Mouse (Mus musculus) lung, postnatal 14 days (tissue): ENCODE data around the gene L3mbtl1.
"Not testable (repeated sequence)": the region's sequence is repeated elsewhere in the genome, so short reads cannot be mapped to it uniquely, and the experiment has no call there.

ENCODE experiments used
- DNase-seq: peaks from one replicate; pipeline ENCODE4 v3.0.0; 2021

L3mbtl1 gene

GRCm38 (mm10) chr2:162943148-162943846 is at the start of gene L3mbtl1:
TSS of gene L3mbtl1 (plus strand) at chr2:162943472.
- peak; percentile 10 for DNase-seq

- not testable (repeated sequence) for DNase-seq
Observed at GRCm38 (mm10) chr2:162899256-162899655, 44.0 kb upstream of the L3mbtl1 start.

DNA sequence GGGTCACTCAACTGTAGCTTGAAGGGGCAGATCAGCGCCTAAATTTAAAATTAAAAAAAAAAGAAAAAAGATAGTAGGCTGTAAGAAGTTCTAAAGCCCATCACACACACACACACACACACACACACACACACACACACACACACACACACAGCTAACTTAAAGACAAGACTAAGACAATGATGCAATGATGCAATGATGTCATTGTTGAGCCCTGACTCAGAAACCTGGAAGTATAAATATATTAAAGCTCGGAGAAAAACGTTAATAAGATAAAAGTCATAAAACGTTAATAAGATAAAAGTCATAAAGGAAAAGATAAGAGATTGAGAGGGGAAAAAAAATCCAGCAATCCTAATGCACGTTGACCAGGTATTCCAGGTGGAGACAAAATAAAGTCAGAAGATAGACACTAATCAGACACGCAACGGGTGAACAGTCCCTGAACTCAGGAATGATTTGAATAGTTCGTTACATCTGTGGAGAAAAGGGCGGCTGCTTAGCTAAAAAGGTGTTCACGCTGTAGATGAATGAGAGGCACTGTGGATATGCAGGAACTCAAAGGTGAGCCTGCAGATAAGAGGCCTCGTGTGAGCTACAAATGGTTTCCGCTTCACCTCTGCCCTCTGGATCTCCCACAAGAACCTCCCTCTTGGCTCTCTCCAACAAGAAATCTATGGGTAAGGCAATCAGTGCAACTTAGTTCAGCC is 43.2 kb upstream of the L3mbtl1 start:
- no peak for DNase-seq

DNA sequence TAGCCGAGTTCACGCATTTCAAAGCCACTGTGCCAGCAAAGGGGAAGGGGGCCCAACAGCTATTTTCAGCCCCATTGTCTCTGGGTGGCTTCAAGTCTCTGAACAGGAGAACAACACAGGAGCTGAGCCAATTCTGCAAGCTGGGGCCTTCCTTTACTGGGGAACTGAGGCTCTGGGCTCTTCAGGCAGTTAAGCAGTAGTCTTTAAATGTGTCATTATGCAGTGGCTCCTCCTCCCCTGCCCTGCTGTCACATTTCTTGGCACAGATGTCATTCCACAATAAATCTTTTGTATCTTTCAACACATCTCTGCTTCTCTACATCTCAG is 42.7 kb upstream of the L3mbtl1 start:
- no peak for DNase-seq

- no peak for DNase-seq
Observed at GRCm38 (mm10) chr2:162905902-162906301, 37.4 kb upstream of the L3mbtl1 start.

DNA sequence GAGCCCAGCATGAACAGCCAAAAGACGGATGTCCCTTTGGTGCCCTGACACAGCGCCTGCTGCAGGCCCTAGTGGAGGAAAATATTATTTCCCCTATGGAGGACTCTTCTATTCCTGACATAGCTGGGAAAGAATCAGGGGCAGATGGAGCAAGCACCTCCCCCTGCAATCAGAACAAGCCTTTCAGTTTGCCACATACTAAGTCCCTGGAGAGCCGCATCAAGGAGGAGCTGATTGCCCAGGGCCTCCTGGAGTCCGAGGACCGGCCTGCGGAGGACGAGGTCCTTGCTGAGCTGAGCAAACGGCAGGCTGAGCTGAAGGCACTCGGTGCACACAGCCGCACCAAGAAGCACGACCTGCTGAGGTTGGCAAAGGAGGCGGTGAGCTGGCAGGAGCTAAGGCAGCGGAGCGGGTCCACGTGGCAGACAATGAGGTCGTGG is 35.2 kb upstream of the L3mbtl1 start:
- DNase-seq = no peak

DNA sequence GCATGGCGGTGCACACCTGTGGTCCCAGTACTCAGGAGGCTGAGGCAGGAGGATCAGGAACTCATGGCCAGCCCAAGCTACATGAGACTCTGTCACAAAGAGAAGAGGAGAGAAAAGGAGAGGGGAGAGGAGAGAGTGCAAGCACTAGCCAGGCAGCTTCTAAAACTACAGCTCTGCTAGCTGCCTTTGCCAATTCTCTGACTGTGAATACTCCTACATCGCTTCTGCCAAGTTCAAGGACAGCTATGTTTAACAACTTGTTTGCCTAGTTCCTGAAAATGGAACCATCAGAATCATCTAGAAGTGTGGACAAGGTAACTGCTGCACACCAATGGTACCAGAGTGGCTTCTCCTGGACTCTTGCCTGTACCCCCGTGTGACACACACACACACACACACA is 29.2 kb upstream of the L3mbtl1 start:
- DNase-seq = no peak

DNA sequence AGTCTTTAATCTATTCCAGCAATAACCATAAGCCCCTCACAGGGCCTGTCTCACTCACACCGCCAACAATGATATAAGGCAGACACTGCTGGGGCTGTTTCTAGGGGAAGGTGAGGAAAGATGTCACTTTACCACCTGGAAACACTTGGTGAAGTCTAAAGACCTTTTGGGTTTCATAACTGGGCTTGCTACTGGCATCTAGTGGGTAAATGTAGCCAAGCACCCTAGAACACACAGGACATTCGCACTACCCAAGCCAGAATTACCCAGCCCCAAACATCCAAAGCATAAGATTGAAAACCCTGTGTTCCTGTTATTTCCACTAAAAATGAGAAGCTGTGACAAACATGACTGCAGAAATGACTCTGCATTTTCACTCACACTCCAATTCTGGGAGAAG is 28.8 kb upstream of the L3mbtl1 start:
- DNase-seq = no peak

DNA sequence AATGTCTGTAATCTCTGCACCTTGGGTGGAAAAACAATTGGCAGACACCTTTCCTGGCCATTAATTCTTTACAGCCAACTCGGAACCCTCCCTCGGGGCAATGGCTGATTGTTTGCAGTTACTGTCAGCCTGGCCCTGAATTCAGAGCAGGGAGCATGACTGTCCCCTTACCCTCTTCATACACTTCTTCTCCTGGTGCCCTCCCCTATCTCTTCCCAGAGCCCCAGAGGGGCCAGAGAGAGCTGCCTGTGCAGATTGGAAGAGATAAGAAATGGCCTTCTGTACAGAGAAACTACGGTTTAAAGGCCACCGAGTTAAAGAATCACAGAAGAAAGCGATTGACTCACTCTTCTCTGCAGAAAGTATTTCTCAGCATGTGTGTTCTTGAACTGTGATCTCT is 23.3 kb upstream of the L3mbtl1 start:
- DNase-seq = no peak

- DNase-seq = peak; percentile 64
Observed at GRCm38 (mm10) chr2:162922183-162922582, 21.1 kb upstream of the L3mbtl1 start.

- DNase-seq = no peak
Observed at GRCm38 (mm10) chr2:162922834-162923233, 20.4 kb upstream of the L3mbtl1 start.

DNA sequence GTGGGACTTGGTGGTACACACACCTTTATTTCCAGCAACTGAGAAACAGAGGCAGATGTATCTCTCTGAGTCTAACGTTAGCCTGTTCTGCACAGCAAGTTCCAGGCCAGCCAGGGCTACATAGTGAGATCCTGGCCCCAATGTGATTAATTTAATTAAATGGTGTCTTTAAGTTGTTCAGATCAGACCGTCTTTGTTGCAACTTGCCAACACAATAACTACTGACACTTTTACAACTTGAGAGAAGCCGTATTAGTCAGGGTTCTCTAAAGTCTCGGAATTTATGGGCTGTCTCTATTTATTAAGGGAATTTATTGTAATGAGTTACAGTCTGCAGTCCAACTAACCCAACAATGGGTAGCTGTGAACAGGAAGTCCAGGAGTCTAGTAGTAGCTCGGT is 19.1 kb upstream of the L3mbtl1 start:
- DNase-seq = no peak

- DNase-seq = no peak
Observed at GRCm38 (mm10) chr2:162927918-162928585, 15.2 kb upstream of the L3mbtl1 start.

DNA sequence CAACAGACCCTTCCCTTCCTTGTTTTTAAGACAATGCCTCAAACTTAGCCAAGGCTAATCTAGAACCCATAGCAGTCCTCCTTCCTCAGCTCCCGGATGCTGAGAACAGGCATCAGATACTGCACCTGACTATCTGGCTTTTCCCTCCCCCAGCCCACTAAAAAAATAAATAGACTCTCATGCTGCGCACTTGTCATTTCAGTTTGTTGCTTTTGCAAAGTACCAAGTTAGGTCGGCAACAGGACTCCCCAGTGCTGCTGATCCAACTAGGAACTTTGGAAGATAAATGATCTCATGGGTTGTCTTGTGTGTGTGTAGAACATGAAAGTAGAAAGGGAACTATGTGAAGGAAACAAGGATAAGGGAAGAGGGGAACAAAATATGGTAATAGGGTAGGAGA is 13.6 kb upstream of the L3mbtl1 start:
- no peak for DNase-seq

DNA sequence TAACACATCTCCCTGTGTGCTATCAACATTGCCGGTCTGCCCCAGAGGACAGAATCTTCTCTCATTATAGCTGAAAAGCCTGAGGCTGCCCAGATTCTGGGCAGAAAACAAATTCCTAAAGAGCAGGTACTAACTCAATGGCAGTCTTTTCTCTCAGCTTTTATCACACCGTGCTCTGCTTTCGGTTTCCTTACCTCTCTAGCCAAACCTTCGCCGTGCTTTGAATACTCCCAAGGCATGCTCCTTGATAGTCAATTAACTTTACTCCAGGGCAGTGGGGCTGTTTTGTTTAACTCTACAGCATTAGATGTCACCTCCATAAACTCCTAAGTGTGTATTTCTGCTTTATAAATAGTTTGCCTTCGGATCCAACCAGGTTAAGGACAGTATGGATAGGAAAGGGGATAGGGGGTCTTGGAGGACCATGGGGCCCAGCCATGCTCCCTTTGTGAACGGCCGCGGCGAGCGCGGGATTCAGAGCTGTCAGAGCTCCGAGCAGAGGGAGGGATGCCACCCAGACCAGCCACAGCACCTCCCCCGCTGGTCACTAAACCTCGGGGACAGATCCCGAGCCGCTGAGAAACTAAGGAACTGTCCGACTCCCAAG is 12.7 kb upstream of the L3mbtl1 start:
- DNase-seq = no peak

DNA sequence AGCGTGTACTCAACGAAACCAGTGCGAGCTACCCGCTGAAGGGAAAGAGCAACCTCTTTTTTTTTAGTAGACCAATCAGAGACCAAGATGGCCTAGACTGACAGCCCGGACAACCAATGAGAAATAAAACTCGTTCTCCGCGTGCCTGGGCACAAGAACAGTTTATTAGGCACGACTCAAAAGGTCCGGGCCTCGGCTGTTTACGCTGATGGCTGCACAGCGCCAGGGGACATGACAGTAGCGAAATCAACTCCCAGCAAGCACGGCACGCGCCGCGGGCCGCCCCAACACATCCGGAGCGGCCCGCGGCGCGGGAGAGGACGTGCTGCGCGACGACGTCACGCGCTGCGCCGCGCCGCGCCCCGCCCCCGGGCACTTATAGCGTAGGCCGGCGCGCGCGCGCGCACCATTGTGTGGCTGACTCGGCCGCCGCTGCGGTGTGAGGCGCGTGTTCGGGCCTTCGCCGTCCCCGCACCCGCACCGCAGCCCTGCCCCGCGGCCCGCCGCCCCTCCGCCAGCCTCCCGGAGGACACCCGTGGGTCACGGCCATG is 12.1 kb upstream of the L3mbtl1 start, which contains the start of gene Srsf6:
Gene Srsf6 (plus strand): TSS at position 406 of the 551 bp plus-strand sequence.
- peak; percentile 90 for DNase-seq

GRCm38 (mm10) chr2:162931674-162932650 is 11.3 kb upstream of the L3mbtl1 start:
- DNase-seq = peak; percentile 59

DNA sequence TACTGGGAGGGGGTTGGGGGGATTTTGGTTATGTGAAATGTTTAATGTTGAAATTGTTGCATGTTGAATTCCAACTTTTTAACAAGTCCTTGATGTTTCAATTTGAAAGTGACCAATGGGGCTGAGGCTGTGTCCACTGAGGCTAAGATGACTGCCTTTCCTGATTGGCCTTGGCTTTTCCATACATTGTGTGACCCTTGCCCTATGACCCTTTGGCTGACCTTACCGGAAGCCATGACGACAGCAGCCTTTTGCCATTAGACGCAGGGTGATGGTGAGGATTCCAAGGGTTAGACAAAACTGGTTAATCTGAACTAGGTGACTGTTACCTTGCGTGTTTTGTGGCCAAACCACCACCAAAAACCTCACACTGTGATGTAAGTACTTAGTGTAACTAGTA is 10.6 kb upstream of the L3mbtl1 start:
- no peak for DNase-seq

- no peak for DNase-seq
Observed at GRCm38 (mm10) chr2:162934421-162934820, 8.9 kb upstream of the L3mbtl1 start.

- no peak for DNase-seq
Observed at GRCm38 (mm10) chr2:162935700-162936099, 7.6 kb upstream of the L3mbtl1 start.

DNA sequence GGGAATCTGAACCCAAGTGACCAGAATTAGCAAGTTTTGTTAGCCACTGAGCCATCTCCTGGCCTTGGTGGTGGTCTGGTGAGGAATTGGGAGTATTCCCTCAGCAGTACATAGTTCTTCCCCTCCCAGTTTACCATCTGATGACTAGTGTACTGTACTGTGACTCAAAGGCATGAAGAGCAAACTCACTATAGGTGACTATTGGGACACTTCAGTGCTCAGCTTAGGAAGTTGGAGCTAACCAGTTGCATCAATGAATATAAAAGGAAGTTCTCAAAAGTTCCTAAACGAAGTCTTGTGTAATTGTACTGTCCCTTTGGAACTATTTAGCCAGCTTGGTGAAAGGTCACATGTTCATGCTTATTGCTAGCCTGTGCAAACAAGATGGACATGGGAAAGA is 3.7 kb upstream of the L3mbtl1 start:
- DNase-seq = no peak

GRCm38 (mm10) chr2:162943931-162944330 is 659 bp downstream of the L3mbtl1 start:
- DNase-seq = no peak
